Mouse (Mus musculus): ENCODE results near the gene Mnx1. TPM values are rescaled to one million over a fixed set of nuclear protein-coding genes. Genes with fewer than 3 reads are reported as not detected.
"Not testable (repeated sequence)": the region's sequence is repeated elsewhere in the genome, so short reads cannot be mapped to it uniquely, and the experiment has no call there.

The Mnx1 gene
- polyA plus RNA-seq, 1 experiment, result not detected

- peaks cover 45% of the 10 kb centered on the region for H3K36me3 ChIP-seq (replicated peaks; ENCODE audit: low read length)
- no peak for TF ChIP-seq GATA1 (IDR thresholded peaks at IDR 0.05; ENCODE audit: borderline replicate concordance, low read length)
- TF ChIP-seq FLI1 (IDR thresholded peaks at IDR 0.05; ENCODE audit: low read length), result no peak
- peak overlapping the region; percentile 97 for H3K4me3 ChIP-seq (replicated peaks)
- peaks cover 43% of the 10 kb centered on the region for H3K4me1 ChIP-seq
- H3K9me3 ChIP-seq, result no peaks in the 10 kb centered on the region
- peaks cover 17% of the 10 kb centered on the region for H3K27me3 ChIP-seq (replicated peaks)
These were observed 42.8 kb downstream of the Mnx1 start for GRCm38 (mm10) chr5:29435491-29435890.

DNA sequence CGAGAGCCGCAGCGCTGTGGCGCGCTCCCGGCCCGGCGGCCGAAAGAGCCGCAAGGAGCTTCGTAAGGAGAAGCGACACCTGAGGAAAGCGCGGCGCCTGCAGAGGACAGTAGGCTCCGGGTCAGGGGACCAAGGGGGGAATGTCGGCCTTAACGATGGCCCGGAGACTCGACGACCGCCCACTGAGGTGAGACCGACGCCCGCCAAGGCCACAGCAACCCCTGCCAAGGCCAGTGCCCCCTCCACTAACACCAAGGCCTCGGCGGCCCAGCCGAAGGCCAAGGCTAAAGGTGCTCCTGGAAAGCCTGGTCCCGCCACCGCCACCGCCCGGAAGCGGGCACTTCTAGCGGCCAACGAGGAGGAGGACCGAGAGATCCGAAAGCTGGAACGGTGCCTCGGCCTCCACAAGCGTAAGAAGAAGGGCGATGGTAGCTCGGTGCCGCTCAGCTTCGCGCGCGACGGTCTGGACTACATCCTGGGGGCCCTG lies 43.4 kb downstream of the Mnx1 start:
- no peak for TF ChIP-seq GATA1 (IDR thresholded peaks at IDR 0.05; ENCODE audit: borderline replicate concordance, low read length)
- TF ChIP-seq FLI1 (IDR thresholded peaks at IDR 0.05; ENCODE audit: low read length), result no peak
- H3K4me3 ChIP-seq (replicated peaks), result peak overlapping the region; percentile 97
- H3K9me3 ChIP-seq, result no peaks in the 10 kb centered on the region
- H3K27me3 ChIP-seq (replicated peaks), result peaks cover 17% of the 10 kb centered on the region
- H3K36me3 ChIP-seq (replicated peaks; ENCODE audit: low read length), result peaks cover 39% of the 10 kb centered on the region
- peaks cover 43% of the 10 kb centered on the region for H3K4me1 ChIP-seq

DNA sequence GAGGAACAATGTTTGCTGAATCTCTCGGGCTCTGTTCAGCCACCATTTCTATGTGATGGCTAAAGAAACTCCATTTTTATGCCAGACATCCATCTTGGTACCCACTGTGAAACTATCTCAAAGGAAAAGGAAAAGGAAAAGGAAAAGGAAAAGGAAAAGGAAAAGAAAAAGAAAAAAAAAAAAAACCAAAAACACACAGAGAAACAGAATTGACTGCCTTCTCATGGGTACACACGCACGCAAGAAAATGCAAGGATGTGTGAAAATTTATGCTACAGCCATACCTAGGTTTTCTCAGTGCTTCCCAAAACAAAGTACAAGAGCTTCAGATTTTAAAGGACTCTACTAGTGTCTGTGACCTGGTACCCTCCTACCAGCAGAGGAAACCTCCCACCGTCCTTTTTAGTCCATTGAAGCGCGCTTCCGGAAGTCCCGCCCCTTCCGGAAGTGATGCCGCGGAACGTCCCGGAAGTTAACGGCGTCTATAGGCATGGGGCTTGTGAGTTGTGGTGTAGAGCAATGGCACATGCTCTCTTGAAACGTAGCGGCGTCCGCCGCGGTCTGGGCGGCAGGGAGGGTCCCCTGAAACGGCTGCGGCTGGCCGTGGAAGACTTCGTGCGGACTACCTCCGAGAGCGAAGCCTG lies 43.9 kb downstream of the Mnx1 start, which contains the start of gene Nom1:
Gene Nom1 (plus strand): TSS at position 437 of the 644 bp plus-strand sequence.
- Histone ChIP-seq H3K9me3 (no peaks in the 10 kb centered on the region), H3K4me1 (peaks cover 43% of the 10 kb centered on the region), H3K27me3 (replicated peaks) (peaks cover 17% of the 10 kb centered on the region), H3K36me3 (replicated peaks; ENCODE audit: low read length) (peaks cover 33% of the 10 kb centered on the region), H3K4me3 (replicated peaks) (peak within 1 kb of the TSS; percentile 97)
- peak; percentile 97 for TF ChIP-seq FLI1 (IDR thresholded peaks at IDR 0.05; ENCODE audit: low read length)
- no peak for TF ChIP-seq GATA1 (IDR thresholded peaks at IDR 0.05; ENCODE audit: borderline replicate concordance, low read length)

- not testable (repeated sequence) for H3K9me3 ChIP-seq; H3K36me3 ChIP-seq (replicated peaks; ENCODE audit: low read length); H3K4me3 ChIP-seq (replicated peaks); H3K4me1 ChIP-seq
- H3K27me3 ChIP-seq (replicated peaks), result peaks cover 27% of the 10 kb centered on the region
These were observed 54.9 kb downstream of the Mnx1 start for GRCm38 (mm10) chr5:29423330-29423729.

Other genes with a start within 250 kb of the Mnx1 start
- 0.41 TPM in 1 of 2 replicates, not detected in the other for gene Lmbr1, start 100.1 kb downstream of the Mnx1 start, polyA plus RNA-seq (2012; ENCODE audit: insufficient read depth, low replicate concordance)
- 3.1 and 3.7 TPM in 2 replicates for gene Nom1, start 43.8 kb downstream of the Mnx1 start, polyA plus RNA-seq (2012; ENCODE audit: insufficient read depth, low replicate concordance)
- gene Ube3c, start 90.8 kb upstream of the Mnx1 start, polyA plus RNA-seq (2012; ENCODE audit: insufficient read depth, low replicate concordance), result 0.85 TPM in 1 of 2 replicates, not detected in the other